Mouse (Mus musculus) thymus, adult 18-20 months (tissue): Measurements from ENCODE around the gene 1700066M21Rik.

Experiments used
- DNase-seq, 2 experiments: peaks; one replicate each; pipeline ENCODE4 v3.0.0; 2022; ENCODE audit warnings: mixed read lengths in 2 of 2

The 1700066M21Rik gene

DNA sequence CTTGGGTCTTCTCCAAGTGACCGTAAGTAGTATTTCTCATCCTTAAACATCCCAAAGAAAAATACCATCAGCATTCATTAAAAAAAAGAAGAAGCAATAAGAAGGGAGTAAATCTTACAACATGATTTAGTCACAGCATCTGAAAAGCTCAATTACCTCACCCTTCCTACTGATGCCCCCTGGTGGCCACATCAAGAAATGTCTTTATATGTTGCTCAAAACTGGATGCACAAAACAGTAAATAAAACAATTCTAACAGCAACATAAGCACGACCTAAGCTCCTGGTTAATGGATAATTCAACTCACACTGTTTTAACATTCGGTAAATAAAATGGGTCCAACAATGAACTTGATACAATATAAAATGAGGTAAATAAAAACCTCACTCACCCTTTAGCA lies 16.6 kb downstream of the 1700066M21Rik start:
- DNase-seq: no peak

DNA sequence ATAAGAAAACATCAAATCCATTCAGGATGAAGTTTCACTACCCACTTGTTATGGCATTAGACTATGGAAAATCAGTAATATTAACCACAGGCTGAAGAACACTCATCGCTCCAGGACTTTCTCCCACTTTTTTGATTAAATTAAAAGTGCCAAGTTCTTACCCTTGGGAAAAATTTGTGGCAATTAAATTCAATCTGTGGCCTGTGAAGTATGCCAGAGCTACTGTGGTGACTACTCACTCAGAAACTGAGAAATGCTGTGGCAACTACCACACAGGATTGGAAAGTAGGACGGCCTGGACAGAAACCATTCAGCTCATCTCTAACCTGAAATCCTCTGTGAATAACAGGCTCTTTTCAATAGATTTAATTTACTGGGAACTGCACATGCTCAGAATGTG lies 22.9 kb downstream of the 1700066M21Rik start:
- no peak for DNase-seq

DNA sequence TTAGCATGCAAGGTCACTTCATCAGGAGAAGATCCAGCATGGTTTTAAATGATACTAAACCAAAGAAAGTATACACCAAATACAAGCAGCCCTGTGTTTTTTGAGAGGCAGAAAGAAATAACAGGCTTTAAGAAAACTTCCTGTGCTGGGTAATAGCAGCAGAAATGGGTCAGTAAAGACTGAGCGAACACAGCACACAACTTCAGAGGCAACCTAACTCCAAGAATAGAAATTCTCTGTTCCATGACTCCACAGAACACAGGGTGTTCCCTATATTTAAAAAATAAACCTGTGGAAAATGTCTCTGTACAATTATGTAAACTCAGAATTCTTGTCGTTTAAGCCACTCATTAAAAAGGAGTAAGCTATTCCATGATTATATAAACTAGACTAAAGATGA lies 23.5 kb downstream of the 1700066M21Rik start:
- no peak for DNase-seq

DNA sequence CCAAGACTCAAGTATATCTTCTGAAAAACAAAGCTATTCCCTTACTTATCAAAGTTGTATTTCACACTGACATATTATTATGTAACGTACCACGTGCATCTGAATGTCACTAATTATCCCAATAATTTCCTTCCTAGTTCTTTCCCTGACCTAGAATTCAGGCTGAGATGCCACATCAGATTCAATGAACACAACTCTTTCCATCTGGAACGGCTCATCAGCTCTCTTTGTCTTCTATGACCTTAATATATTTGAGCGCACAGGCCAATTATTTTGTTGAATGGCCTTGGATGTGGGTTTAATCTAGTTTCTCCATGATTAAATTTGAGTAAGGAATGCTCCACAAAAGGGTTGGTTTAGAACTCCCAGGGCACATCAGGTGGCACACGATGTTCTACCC lies 24.7 kb downstream of the 1700066M21Rik start:
- DNase-seq: no peak

DNA sequence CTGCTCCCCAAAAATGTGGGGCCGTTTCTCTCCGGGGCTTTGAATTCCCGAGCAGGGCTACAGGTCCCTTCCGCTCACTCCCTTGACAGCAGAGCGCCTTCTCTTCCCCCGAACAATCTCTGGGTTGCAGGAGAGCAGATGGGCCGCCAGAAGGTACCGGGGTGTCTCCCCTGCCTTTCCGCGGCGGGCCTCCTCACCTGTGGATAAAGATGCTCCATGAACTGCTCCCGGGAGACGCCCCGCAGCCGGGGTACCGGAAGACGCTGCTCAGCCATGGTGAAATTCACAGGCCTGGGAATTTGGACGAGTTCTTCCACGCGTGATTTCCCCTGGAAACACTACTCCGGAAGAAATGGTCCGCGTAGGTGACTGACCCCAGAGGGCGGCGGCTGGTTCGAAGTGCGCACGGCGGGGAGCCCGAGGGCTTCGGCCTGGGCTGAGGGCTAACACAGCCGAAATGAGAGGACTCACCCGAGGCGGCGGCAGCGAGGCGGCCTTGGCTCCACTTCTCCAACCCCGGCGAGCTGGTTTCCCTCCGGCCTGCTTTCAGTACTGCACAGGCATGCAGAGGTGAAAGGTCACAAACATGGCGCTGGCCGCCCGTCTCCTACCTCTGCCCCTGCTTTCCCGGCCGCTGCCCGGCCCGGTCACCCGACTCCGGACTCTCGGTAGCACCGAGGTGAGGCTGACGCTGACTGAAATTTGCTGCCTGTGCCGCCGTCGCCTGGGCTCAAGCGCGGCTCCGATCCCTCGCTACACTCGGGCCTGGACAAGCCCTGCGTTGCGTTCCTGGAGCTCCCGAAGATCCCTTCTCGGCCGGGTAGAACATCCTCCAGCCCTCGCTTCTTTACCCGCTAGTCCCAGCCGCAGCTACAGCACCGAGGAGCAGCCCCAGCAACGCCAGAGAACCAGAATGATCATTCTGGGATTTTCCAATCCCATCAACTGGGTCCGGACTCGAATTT lies 29.0 kb downstream of the 1700066M21Rik start, which contains the start of the genes Maip1 and Tyw5:
Gene Maip1, plus strand, starts transcription at position 142 of the 965 bp plus-strand sequence.
Gene Tyw5, minus strand, starts transcription at position 915 of the 965 bp plus-strand sequence.
- peak; percentile 52 to 62 for DNase-seq

DNA sequence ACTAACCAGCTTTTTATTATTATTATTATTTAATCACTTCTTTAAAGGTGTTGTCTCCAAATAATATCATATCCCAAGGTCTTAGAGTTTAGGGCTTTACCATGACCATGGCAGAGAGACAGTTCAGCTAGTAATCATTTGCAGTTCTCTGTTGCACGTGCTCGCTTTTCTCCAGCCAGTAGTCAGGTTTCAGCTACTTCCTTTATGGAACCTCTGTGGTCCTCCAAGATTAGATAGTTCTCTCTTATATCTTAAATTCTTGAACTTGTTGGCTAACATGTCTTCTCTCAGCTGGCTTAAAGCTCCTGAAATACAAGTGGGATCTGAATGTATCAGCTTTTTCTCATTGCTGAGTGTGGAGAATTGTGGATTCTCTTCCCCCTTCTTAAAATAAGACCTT lies 31.6 kb downstream of the 1700066M21Rik start:
- no peak for DNase-seq

DNA sequence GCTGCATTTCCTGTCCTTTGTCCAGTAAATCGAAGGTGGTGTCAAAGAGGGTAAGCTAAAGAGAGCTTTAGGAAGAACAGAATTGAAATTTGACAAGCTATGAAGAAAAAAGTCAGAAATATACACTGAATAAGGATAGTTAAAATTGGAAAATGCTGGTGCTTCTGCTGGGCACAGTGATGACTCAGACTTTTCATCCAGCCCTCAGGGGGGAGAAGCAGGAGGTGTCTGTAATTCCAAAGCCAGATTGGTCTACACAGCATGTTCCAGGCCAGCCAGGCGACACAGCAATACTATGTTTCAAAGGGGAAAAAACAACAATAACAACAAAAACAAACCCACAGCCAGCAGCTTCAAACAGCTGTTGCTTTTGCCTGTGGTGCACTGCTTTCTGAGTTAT lies 36.0 kb downstream of the 1700066M21Rik start:
- no peak for DNase-seq

DNA sequence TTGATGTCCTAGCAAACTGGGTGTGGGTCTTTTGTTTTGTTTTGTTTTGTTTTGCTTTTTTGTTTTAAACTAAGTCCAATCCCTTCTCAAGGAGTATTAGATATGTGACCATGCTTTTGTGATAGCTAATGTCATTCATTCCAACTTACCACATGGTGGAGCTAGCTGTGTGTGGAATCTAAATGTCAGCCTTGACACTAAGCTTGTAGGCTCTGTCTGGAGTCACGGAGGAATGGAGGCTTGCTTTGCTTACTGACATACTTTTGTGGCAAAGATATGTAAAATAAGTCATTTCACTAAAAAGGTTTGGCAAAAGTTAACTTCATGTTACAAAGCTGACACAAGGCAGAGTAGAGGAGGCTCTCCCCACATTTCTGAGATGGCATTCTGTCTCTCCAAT lies 46.3 kb downstream of the 1700066M21Rik start:
- DNase-seq: no peak

DNA sequence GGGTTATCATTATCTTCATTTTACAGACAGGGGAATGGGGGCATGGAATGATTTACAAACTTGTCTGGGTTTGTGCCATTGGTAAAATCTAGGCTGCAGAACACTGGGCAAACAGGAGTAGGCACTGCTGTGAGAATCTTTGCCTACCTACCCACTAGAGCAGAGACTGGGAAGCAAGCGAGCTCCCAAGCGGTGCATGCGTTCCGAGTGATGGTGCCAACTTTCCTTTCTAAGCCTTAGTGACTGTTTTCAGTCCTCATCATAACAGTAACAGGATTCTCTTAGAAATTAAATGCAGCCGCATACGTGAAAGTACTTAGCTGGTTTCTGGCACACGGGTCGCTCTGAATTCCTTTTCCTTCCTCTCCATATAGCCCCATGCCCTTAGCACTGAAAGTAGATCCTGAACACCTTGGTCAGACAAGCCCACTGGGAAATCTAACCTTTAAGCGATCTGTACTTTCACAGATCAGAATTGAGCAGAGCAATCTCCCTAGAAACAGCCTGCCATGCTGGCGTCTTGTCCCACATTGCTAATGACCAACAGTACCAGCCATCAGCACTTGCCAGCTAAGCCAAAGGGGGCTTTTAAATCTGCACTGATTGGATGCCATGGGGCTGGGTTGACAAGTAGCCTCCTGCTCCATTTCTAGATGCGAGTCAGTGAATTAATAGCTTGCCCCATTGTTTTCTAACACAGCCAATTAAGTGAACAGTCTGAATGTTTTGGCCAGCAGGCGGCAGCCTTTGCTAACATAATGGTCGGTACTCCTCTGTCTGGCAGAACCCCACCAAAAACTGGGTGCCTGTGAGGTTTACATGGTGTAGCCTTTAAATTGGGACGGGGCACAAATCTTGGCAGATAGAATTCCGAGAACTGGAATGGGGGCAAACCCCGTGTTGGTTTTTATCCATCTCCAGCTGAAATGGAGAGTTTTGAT lies 51.2 kb downstream of the 1700066M21Rik start:
- DNase-seq: peak; percentile 55 to 60

DNA sequence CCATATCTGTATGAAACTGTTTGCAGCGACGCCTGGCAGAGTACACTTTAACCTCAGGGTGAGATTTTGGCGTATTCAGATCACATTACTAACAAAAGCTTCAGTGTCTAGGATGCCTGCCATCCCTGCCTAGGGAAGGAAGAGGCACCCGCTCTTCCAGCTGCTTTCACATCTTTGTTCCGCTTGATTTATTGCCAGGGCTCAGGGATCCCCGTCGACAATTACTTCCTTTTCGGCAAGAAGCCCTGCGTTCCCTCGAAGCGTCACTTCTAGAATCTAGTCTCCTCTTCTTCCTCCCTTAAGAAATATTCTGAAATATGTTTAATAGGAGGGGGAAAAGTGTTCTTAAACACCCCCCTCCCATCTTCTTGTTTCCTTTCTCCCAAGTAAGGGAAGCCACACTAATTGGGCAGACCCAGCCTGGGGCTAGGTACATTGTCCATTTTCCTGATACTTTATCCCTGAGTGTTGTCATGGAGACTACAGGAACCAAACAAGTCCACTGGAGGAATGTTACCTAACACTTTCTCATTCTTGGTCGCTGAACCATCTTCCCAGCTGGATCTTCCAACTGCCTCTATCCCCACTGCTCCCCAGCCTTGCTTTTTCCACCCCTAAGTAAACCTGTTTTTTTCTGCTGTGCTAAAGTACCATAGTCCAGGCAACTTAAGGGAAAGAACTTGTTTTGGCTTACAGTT lies 52.5 kb downstream of the 1700066M21Rik start:
- no peak for DNase-seq

DNA sequence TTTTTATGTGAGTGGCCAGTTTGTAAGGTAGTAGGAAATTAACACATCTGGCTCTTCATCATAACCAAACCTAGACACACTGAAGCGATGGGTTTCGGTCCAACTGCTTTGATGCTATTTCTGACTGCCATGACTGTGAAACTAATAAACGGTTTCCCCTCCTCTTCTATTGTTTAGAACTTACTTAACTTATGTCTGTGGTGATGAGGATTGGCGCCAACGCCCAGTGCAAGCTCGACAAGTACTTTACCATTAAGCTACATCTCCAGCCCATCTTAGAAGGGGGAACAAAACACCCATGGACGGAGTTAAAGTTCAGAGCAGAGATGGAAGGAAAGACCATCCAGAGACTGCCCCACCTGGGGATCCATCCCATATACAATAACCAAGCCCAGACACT lies 55.7 kb downstream of the 1700066M21Rik start:
- no peak for DNase-seq
